Mouse (Mus musculus) gastrocnemius, postnatal 25 days (tissue): ENCODE measurements around the gene Dap. TPM values are rescaled to one million over a fixed set of nuclear protein-coding genes. Genes with fewer than 3 reads are reported as not detected.

Source experiments
- DNase-seq: peaks from one replicate; pipeline ENCODE4 v3.0.0; 2022
- total RNA-seq, 2 experiments: library from RNA; stranded (reverse); gene quantifications; 1 replicate in 1 of 2; 2 replicates in 1 of 2; pipeline ENCODE4 v1.2.3; 2021

Dap gene
- total RNA-seq, 2 experiments from 2014 or later = 11.1 to 18.9 TPM

DNA sequence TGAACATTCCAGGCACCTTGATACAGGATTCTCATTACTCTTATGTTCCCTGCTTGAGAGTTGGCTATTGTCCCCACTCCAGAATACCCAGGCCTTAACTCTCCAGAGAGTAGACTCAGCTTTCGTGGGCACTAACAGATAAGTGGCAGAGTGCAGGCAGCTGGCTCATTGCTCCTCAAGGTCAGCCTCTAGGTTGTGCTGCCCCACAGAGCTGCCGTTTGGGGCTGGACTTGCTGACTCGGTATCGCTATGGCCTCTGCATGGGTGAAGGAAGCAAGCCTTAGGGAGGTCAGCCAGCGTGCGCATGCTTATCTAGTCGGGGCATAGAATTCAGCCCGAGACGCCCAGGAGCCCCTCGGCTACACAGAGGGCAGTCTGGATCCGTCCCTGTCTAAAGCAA lies 13.3 kb downstream of the Dap start:
- DNase-seq = no peak

DNA sequence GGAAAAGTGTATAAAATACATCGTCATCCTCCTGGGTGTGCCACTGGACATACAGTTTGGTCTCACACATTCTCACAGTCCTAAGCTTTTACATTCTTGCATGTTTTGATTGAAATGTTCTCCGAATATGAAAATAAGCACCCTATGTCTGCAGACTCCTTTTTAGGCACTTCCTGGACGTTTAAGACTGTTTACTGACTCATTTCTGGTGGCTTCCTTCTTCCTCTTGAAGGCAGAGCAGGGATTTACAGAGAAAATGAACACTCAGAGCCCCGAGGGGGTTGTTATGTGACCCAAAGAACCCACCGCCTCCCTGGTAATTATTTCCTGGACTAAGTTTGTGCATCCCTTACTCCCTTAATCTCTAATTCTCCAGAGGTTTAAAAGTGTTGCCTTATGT lies 13.8 kb downstream of the Dap start:
- no peak for DNase-seq

DNA sequence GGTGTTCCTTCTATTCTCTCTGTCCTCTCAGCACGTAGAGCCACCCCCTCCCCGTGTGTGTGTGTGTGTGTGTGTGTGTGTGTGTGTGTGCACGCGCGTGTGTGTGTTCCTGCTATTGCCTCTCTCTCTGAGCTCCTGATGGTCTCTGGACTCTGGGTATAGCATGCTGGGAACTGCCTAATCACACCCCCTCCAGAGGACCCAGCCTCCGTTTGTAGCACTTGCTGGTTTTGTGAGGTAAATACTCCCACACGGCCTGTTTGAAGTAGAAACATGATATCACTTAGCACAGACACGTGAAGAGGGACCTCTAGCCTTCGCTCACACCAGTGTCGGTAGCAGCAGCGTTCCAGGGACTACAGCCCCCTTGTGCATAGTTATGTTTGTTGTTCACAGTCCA lies 14.5 kb downstream of the Dap start:
- no peak for DNase-seq

DNA sequence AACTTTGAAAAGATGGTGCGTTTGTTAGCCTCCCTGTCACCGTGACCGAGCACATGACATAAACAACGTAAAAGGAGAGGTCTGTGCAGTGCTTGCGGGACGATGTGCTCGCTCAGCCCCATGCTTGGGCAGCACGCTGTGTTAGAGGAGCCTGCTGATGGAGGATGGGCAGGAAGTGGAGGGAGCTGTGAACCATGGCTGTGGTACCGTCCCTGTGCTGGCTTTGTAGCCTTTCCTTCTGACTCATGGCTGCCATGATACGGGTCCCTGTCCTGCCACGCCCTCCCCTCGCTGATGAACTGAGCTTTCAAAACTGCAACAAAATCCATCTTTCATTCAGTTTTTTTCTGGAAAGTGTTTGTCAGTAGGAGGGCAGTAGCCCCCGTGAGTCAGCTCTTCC lies 15.6 kb downstream of the Dap start:
- DNase-seq = no peak

DNA sequence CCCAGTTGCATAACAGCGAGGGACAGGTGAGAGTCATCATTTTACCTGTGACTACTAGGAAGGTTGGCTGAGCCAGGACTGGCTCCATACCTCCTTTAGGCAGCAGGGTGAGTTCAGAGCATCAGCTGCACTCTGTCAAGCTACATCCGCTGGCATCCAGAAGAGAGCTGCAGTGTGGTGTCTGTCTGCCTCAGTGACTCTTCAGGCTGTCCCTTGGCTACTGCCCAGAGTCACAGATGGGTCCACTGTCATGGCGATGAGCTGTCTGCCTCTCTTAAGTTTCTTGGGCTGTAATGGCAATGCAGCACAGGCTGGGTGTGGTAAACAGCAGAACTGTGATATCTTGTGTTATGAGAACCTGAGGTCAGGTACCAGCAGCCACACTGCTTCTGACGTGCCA lies 16.1 kb downstream of the Dap start:
- DNase-seq = no peak

DNA sequence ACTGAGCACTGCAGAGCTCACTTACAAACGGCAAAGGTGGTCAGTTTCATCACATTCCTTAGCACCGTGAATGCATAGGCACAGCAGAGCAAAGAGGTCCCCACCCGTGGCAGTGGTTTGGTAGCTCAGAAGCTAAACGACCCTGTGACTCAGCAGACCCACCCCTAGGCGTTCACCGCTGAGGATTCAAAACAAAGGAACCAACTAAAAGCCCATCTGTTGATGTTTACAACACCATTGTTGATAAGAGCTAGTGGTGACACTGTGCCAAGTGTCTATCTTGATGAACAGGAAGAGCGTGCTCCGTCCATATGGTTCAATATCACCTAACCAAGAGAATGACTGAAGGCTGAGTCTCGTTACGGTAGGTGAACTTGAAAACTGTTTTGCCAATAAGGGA lies 19.1 kb downstream of the Dap start:
- no peak for DNase-seq

DNA sequence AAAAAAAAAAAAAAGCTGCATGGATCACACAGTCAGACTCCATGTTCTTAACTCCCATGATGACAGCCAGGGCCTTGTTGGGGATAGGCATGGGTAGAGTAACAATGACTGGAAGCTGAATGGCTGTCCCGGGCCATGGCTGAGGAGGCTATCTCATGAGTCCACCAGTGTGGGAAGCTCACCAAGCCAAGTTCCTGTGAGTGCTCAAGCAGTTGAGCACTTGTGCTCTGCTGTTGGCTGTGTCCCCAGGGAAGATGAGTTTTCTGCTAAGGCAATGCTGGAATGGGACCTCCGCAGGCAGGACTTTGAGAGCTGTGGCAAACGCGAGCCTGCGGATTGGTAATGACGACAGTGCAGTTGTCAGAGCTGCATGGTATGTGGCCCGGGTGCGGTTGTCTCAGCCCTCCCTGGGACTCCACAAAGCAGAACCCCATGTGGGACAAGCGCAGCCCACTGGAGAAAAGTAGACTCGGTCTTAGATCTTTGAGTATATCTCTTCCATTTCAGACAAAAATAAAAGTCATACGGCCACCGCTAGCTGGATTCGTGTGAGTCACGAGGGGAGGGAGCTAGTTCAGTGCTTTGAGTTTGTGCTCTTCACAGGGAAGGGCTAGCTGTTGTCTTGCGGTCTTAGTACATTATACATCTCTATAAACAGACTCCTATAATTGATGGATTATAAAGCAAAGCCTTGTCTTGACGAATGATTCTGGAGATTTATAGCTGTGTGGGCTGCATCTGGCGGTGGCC lies 20.8 kb downstream of the Dap start:
- DNase-seq = no peak

DNA sequence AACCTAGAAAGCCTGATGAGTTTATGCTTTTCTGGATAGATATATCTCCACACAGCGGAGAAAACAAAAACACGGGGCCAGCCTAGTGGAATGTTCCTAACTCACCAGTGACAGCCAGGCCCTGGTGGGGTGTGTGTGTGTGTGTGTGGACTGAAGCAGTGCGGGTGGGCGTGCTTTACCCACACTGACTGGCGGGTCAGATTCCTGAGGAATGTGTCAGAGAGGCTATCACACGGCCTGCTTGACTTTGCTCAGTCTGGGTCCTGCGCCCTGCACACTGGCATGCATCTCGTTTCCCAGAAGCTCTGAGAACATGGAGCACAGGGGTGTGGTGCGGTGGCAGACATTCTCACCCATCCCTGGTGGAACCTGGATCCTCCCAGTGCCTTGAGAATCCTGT lies 21.8 kb downstream of the Dap start:
- no peak for DNase-seq

DNA sequence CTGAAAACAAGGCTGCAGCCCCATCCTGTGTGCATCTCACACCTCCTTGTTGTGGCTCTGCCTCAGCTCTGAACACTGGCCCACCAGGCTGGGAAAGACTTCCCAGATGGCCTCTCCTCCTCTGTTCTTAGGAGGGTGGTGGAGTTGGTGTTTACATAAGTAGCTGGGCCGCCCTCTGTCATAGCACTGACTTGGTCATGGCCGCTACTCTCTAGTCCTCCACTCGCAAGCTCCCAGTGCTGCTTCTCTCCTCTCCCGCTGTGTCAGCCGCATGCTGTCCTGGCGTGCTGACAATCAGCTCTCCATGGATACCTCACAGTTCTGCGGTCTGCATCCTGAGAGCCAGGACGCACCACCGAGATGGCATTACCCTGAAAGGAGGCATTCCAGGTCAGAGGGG lies 22.9 kb downstream of the Dap start:
- DNase-seq = no peak

DNA sequence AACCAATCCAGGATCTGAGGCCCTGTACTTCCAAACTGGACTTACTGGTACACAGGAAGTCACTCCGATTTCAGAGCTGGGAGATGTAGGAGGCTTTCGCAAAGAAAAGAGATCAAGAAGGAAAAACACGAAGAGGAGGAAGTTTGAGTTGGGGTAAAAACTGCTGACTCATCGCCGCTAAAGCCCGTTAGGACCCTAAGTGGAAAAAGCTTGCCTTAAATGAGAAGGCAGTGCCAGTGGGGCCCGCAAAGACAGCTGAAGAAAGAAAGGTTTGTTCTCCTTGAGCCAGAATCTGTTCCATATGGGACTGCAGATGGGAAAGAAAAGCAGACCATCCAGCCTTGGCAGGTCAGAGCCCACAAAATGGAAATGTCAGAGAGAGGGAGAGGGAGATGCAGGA lies 24.8 kb downstream of the Dap start:
- no peak for DNase-seq

DNA sequence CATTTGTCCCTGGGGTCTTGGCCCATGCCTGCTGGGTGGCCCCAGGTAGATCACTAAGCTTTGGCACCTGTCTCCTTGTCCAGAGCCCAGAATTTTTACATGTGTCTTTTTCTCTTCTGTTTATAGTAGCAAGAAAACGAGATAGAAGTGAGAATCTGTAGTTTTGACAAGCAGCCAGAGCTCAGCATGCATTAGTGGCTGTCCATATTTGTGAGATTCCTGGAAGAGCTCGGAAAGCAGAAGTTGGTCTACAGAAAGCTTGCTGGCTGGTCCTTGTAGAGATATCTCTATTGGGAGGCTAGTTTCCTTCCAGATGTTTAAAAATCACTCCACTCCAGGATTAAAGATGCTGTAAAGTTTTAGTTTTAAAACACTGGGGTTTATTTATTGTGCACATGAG lies 25.9 kb downstream of the Dap start:
- DNase-seq = no peak

DNA sequence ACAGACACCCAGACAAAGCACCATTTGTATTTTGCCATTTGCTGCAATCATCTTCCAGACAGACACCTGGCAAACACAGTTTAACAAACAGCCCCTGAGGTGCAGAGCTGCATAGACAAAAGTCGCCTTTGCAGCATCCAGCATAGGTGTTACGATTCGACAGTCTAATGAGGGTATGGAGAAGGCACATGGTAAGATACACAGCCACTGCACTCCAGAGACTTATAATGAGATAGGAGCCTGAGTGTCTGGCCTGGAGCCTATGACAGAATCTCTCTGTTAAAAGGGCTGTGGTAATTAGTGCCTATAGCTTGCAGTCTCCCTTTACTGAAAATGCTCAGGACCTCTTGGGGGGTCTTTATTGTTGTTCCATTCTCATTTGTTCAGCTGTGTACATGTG lies 26.6 kb downstream of the Dap start:
- no peak for DNase-seq

DNA sequence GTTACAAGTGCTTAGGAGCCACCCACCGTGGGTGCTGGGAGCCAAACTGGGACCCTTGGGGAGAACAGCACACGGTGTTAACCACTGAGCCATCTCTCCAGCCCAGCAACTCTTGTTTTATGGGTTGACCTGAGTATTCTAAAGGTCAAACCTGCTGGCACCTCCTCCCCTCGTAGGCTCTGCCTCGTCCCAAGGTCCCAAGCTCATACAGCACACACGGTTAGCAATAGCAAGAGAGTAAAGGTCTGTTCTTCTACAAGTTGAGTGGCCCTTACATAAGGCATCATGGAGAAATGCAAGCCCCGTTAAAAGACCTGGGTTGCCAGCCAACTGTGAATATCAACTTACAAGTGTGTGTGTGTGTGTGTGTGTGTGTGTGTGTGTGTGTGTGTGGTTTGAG lies 27.1 kb downstream of the Dap start:
- DNase-seq = no peak

DNA sequence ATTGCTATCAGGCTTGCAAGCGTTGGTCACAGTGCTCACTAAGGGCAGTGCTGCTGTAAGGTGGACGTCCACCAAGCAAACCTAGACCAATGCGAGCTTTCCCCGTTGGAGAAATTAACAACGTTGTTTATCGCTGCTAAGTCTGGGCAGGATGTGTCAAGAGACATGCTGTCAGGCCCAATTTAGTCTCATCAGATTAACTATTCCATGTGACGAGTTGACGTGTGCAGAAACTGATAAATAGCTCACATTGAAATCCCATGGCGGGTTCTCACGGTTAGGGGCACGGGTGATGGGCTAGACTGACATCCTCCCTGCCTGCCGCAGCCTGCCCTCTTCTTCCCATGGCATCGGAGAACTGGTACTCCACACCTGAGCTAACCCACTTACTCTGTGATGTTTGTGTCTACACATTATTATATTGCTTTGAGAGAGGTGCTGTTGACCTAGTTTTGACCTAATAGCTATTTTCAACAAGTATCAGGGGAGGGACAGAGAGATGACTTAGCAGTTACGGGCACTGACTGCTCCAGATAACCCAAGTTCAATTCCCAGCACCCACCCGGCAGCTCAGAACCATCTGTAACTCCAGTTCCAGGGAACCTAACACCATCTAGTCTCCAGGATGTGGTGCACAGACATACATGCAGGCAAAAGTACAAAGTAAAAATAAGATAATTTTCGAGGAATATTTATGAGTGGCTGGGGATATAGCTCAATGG lies 28.6 kb downstream of the Dap start:
- DNase-seq = no peak

DNA sequence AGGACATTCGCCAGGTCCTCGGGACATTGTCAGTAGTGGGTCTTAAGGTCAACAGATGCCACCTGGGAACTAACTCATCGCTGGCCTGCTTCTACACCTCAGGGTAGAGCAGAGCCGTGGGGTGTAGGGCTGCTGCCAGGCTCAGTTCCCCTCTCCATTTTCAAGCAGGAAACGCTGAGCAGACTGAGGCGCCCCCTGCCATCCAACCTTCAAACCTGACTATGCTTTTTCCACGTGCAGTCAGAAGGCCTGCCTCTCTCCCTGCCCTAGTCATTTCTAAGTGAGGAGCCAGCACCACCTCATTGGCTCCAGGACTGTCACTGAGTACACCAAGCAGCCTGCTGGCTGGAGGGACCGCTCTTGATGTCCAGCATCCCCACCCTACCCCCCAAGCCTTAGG lies 29.3 kb downstream of the Dap start:
- DNase-seq = no peak

DNA sequence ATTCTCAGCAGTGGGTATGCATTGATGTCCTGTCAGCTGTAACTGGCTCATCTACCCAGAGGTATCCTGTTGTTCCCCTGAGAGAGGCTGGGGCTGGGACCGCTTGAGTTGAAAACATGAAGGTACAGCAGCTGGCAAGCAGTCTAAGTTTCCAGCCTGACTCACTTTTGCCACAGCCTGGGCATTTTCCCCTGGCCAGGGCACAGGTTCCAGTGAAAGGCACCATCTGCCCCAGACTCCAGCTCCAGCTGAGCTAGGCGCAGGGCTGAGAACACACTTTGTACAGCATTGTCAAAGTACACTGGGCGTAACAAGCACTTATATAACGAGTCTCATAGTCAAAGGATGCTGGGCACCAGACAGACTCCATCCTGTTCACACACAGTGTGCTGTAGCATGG lies 29.8 kb downstream of the Dap start:
- DNase-seq = peak; percentile 38

DNA sequence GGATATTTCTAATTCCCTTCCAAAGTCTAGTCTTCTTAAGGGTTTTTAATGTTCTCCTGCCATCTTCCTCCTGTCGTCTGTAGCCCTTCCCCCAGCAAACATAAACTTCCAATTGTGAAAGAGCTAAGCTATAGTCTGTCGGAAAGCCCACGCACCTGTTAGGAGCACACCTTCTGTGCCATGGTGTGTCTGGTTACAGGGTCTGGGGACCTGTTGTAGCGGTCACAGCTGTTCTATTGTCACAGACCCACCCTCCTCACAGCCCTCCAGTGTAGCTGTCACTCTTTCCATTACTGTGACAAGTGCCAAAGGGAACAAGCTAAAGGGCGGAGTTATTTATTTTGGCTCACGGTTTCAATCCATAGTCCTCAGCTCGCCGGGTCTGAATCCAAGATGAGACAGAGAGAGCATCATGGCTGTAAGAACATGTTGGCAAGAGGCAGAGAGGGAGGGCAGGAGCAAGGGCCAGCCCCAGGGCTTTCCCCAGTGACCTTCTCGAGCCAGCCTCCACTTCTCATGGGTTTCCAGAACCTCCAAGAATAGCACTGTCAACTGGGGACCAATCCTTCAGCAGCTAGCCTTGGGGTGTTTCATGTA lies 30.9 kb downstream of the Dap start:
- no peak for DNase-seq

DNA sequence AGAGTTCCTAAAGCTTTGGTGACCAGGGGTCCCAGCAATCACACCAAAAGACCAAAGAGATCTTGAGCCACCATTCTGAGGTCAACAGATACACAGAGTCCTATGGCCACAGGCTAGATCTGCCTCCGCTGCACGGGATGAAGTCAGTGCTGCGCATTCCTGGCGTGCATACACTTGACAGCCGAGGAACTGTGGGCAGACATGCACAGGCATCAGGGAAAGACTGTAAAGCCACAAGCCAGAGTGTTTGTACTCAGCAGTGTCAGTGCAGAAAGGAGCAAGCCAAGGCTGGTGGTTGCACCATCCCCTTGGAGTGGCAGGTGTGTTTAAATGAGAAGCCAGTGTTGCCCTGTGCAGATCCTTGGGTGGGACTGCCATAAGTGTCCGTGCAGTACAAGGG lies 31.6 kb downstream of the Dap start:
- DNase-seq = no peak

DNA sequence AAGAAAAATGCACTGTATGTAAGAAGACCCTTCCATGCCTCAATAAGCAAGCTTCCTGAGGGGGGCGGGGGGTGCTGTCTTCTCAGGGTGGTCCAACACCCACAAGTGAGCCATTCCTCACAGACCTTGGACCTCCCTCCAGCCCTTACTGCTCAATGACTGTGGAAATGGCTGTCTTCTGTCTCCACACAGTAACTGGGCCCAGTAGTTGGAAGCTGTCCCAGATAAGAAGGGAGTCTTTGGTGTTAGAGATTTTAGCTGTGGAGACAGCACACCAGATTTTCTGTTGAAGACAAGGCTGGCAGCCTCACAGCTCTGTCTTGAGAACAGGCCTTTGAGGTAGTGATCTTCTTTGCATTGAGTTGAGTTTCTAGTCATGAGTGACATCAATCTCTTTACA lies 33.2 kb downstream of the Dap start:
- DNase-seq = no peak

DNA sequence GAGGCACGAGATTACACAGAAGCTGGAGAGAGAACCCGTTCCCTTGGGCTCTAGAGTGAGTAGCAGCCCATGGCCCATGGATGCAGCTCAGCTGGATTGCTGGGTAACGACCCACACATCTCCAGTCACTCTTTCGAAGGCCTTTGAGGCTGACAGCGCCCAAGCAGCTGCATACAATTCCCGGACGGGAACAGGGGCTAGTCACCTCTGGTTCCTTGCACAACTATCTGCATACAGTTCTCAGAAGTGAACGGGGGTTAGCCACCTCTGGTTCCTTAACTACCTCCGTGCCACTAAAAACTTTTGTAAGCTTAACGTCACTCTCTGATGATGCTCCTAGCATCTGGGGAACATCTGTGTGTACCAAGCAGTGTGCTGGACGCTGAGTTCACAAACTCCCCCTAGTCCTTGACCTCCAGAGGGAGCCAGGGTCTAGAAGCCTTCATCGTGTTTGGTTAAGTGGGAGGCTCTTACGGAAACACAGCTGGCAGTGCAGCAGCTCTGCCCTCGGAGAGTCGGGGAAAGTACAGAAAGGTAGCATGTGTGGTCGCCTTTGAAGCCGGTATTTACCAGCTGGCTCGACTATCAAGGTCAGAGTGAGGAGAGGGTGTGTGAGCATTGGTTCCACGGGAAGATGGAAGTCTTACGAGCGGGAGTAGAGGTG lies 34.0 kb downstream of the Dap start:
- no peak for DNase-seq

DNA sequence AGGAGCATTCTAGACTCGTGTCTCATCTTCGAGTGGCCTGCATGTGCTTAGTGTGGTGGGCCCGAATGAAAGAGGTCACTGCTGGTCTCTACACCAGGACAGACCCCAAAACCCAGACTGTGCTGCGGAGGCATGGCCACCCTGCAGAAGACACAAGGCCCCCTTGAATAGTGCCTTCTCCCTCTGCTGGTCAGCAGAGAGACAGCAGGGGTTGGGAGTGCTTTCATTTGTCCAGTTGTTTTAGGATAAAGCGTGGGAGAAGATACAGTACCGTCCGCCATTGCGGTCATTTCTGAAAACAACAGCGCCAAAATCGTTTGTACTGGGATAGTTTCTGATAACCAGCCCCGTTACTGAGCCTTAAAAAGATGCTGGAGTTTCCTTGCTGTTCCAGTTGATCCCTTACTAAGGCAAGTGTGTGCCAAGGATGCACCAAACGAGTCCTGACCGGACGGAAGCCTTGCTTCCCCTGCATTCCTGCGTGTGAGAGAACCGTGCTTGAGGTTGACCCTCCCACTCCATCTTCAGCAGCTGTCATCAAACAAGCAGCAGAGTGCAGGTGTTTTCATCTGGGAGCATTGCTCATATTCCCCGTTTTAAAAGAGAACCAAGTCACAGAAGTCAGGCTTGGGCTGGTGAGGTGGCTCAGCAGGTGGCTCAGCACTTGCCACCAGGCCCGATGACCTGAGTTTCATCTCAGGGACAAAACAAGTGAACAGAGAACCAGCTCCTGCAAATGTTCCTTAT lies 34.8 kb downstream of the Dap start:
- no peak for DNase-seq

DNA sequence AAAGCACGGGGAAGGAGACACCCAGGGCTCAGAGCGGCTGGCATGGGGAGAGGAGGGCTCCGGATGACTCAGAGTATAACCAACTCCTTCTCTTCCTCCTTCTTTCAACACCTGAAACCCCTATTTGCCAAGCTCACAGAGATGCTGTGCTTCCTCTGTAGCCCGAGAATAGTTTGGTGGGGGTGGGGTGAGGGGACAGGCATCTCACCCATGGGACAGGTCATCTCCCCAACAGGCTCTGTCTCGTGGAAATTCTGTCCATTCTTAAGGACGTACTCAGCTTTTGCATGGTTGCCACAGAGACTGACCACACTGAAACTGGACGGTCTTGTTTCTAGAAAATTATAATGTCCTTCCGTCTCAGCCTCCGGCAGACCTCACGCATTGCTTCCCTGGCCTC lies 37.0 kb downstream of the Dap start:
- no peak for DNase-seq

DNA sequence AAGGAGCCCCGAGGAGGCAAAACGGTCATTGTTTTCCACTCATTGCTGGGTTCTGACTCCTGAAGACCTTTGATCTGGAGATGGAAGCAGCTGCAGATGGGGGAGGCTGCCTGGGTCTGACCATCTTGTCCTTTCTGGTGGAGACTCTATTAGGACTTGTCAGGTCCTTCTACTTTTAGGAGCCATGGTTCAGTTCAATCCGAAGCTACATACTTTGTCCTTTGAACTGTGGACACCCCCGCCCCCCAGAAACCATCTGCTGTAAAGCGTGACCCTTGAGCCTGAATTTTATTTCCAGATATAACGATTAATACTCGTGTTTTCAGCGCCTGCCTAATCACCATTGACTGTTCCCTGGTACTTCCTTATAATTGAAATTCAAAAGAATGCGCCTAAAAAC lies 38.2 kb downstream of the Dap start:
- DNase-seq = no peak
